Mouse (Mus musculus): Measurements from ENCODE around the gene Gm49601. TPM values are rescaled to one million over a fixed set of nuclear protein-coding genes. Genes with fewer than 3 reads are reported as not detected.

Gm49601 gene
- not detected for polyA plus RNA-seq (2017; shearing (Covaris generic))

DNA sequence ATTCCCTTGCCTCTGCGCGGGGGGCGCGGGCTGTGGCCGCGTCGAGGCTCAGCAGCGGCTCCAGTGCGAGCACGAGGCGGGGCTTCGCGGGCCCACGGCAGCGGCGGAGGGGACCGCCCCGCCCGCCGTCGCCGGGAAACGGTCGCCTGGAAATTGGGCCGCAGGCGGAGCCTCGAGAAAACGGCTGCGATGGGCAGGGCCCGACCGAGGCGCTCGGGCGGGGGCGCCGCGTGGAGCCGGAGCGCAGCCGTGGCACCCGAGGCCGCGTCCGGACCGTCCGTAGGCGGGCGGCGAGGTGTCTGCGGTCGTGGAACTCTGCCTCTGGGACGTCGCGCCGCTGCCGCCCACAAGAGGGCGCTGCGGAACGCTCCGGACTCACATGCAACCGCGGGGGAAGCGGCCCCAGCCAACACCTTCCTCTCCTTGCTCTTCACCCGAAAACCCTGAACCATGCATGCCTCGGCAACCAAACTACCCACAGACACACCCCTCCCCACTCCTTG lies at the start of gene Gm49601:
Gene Gm49601, minus strand, starts transcription at position 52 of the 503 bp plus-strand sequence.

GRCm38 (mm10) chr16:18629390-18630231 lies 3.4 kb upstream of the Gm49601 start, which contains the start of gene Sept5:
Sept5 (minus strand) TSS chr16:18629954.

DNA sequence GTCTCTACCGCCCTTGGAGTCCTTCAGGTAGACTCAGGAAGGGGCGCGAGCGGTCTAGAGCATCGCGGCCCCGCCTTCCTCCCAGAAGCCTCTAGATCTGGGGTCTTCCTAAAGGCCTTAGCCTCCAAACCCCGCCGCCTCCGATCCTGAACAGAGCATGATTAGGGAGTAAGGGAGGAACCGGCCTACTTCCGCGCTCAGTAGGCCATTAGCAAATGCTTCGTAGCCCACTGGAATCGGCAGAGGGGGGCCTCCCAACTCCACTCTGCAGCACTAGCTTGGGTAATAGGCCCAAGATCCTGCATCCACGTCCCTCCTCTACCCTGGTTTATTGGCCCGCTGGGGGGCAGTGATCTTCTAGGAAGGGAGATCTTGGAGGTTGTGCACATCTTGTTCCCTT lies 4.2 kb downstream of the Gm49601 start, which contains the start of gene Gp1bb:
Gene Gp1bb, minus strand, starts transcription at position 385 of the 400 bp plus-strand sequence.

GRCm38 (mm10) chr16:18589804-18590790 lies 36.1 kb downstream of the Gm49601 start, which contains the start of gene Tbx1:
Tbx1 (minus strand) TSS chr16:18590671.

Other genes starting within 250 kb of the Gm49601 start
- 31.1 TPM for gene Txnrd2, start 200.0 kb downstream of the Gm49601 start, polyA plus RNA-seq (2017; shearing (Covaris generic))
- gene Comt, start 199.6 kb downstream of the Gm49601 start, polyA plus RNA-seq (2017; shearing (Covaris generic)), result 74.7 TPM
- 17.5 TPM for gene Gnb1l, start 127.7 kb downstream of the Gm49601 start, polyA plus RNA-seq (2017; shearing (Covaris generic))
- 1.6 TPM for gene Rtl10, start 127.5 kb downstream of the Gm49601 start, polyA plus RNA-seq (2017; shearing (Covaris generic))
- not detected for gene Tbx1, start 35.8 kb downstream of the Gm49601 start, polyA plus RNA-seq (2017; shearing (Covaris generic))
- not detected for gene Gp1bb, start 4.0 kb downstream of the Gm49601 start, polyA plus RNA-seq (2017; shearing (Covaris generic))
- 0.77 TPM for gene Sept5, start 3.5 kb upstream of the Gm49601 start, polyA plus RNA-seq (2017; shearing (Covaris generic))
- gene Cldn5, start 150.4 kb upstream of the Gm49601 start, polyA plus RNA-seq (2017; shearing (Covaris generic)), result 0.21 TPM
- gene Ufd1, start 185.4 kb upstream of the Gm49601 start, polyA plus RNA-seq (2017; shearing (Covaris generic)), result 149 TPM
- gene Cdc45, start 185.6 kb upstream of the Gm49601 start, polyA plus RNA-seq (2017; shearing (Covaris generic)), result 8.8 TPM
- 95.2 TPM for gene 2510002D24Rik, start 210.2 kb upstream of the Gm49601 start, polyA plus RNA-seq (2017; shearing (Covaris generic))
- not detected for gene Gm28539, start 210.2 kb upstream of the Gm49601 start, polyA plus RNA-seq (2017; shearing (Covaris generic))